Mouse (Mus musculus): Measurements from ENCODE around the gene Car9.

DNA sequence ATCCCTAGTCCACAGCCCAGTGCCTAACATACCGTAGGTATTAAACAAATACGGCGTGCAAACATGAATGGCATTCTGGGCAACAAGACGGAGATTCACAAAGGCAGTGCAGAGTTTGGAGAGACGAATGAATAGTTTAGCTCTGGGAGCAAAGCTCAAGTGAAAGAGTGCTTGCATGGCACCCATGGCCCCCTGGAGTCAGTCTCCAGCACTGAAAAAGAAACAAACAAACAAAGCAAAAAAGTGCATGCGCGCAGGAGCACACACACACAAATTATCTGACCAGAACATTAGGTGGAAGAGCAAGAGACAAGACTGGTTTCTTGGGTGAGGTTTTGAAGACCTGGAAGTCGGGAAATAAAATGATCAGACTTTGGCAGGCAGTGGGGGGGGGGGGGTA is 692 bp upstream of the Car9 start:
- TF ChIP-seq TCF12 (IDR thresholded peaks at IDR 0.05; ENCODE audit: insufficient read depth, poor library complexity, severe bottlenecking) (no peak), POLR2A (IDR thresholded peaks at IDR 0.05; ENCODE audit: insufficient read length, low read depth) (no peak), MYOG (IDR thresholded peaks at IDR 0.05; ENCODE audit: control insufficient read depth in 1 of 3, insufficient read depth in 1 of 3, insufficient read length in 2 of 3, low read depth in 2 of 3) (no peak)

All from myocyte (in vitro differentiated cells).